Mouse (Mus musculus) heart, embryonic 14.5 days (tissue): ENCODE measurements around the gene Glp2r. TPM values are rescaled to one million over a fixed set of nuclear protein-coding genes. Genes with fewer than 3 reads are reported as not detected.

Experiments used
- ATAC-seq: fragments of 200-750 bp; cut with Nextera tagmentation; 2 replicates; pipeline ENCODE4 v1.8.0; 2017; ENCODE audit warnings: low read depth, moderate TSS enrichment; ENCODE audit not compliant: insufficient number of reproducible peaks, insufficient read depth, low FRiP score
- H3K27ac ChIP-seq, 2 experiments: fragments of 200-500 bp in 1 of 2; fragments of 300-500 bp in 1 of 2; sonication (generic) in 1 of 2; replicated peaks in 1 of 2; 2 replicates each; pipeline ENCODE4 v1.5.1; 2012 to 2014; ENCODE audit warnings: low read depth in 2 of 2, low read length in 2 of 2, control low read depth in 1 of 2, mild to moderate bottlenecking in 1 of 2, mixed read lengths in 1 of 2; ENCODE audit not compliant: control insufficient read depth in 1 of 2, insufficient read depth in 1 of 2
- H3K27me3 ChIP-seq: fragments of 300-500 bp; sonication (generic); 2 replicates; pipeline ENCODE4 v1.6.1; 2014; ENCODE audit warnings: mild to moderate bottlenecking, low read length, control low read depth; ENCODE audit not compliant: control insufficient read depth, insufficient read depth
- H3K36me3 ChIP-seq: fragments of 300-500 bp; sonication (generic); 2 replicates; pipeline ENCODE4 v1.6.1; 2014; ENCODE audit warnings: mild to moderate bottlenecking, control low read depth, low read length, mixed read lengths; ENCODE audit not compliant: control insufficient read depth, insufficient read depth
- H3K4me1 ChIP-seq, 2 experiments: fragments of 200-500 bp in 1 of 2; fragments of 300-500 bp in 1 of 2; sonication (generic) in 1 of 2; 2 replicates each; pipeline ENCODE4 v1.6.1; 2012 to 2014; ENCODE audit warnings: low read length in 2 of 2, control low read depth in 1 of 2, mixed read lengths in 1 of 2; ENCODE audit not compliant: control insufficient read depth in 2 of 2, insufficient read depth in 2 of 2
- H3K4me2 ChIP-seq: fragments of 300-500 bp; sonication (generic); 2 replicates; pipeline ENCODE4 v1.6.1; 2014; ENCODE audit warnings: mild to moderate bottlenecking, low read length
- H3K4me3 ChIP-seq, 2 experiments: fragments of 200-500 bp in 1 of 2; fragments of 300-500 bp in 1 of 2; sonication (generic) in 1 of 2; 2 replicates each; pipeline ENCODE4 v1.5.1; 2012 to 2014; ENCODE audit warnings: low read length in 2 of 2, mild to moderate bottlenecking in 2 of 2, control low read depth in 1 of 2, low read depth in 1 of 2, moderate library complexity in 1 of 2; ENCODE audit not compliant: control insufficient read depth in 1 of 2, insufficient read depth in 1 of 2
- H3K9ac ChIP-seq: fragments of 300-500 bp; sonication (generic); 2 replicates; pipeline ENCODE4 v1.6.1; 2014; ENCODE audit warnings: mild to moderate bottlenecking, low read length
- H3K9me3 ChIP-seq: fragments of 300-500 bp; sonication (generic); 2 replicates; pipeline ENCODE4 v1.6.1; 2016; ENCODE audit warnings: low read length, control low read depth; ENCODE audit not compliant: control insufficient read depth
- WGBS: fragments of 180-500 bp; shearing (Covaris S2); extraction: QIAGEN DNeasy Blood & Tissue Kit; methylation state at CpG from one replicate; pipeline ENCODE4 v1.1.7; 2014; 5-methylcytosine and 5-hydroxymethylcytosine counted together
- polyA plus RNA-seq: library from polyadenylated mRNA; unstranded; fragments of >200 nt; fragmentation: Nextera tagmentation; extraction: Ambion mirVana; gene quantifications from 2 replicates; pipeline ENCODE4 v1.2.1, GENCODE M21; 2014

Glp2r gene
- polyA plus RNA-seq, 1 experiment from 2014 or later: not detected

GRCm38 (mm10) chr11:67672140-67672539 is 98.8 kb downstream of the Glp2r start:
- Histone ChIP-seq H3K4me3 (no peak overlapping the region), H3K4me1 (peaks cover 21 to 34% of the 10 kb centered on the region in 2 experiments), H3K36me3 (0 out of 2 replicates have a peak, but pooled peaks cover 3% of the 10 kb centered on the region), H3K9me3 (no peaks in the 10 kb centered on the region), H3K27ac (peak overlapping the region; percentile 72 to 82), H3K9ac (peak overlapping the region; percentile 50; the same call in 1 of the 2 replicates), H3K4me2 (0 out of 2 replicates have a peak overlapping the region, but pooled peaks have one; percentile 33), H3K27me3 (no peaks in the 10 kb centered on the region)
- WGBS: 33% methylated on average over 5 of the region's 5 CpGs
- peak; percentile 46; the same call in 1 of the 2 replicates for ATAC-seq

- H3K27me3 ChIP-seq: no peaks in the 10 kb centered on the region
- H3K4me1 ChIP-seq: peaks cover 21 to 37% of the 10 kb centered on the region in 2 experiments
- no peaks in the 10 kb centered on the region for H3K9me3 ChIP-seq
- ATAC-seq: no peak
- WGBS: 92% methylated on average over 6 of the region's 6 CpGs
- no peaks in the 10 kb centered on the region for H3K36me3 ChIP-seq
- H3K27ac ChIP-seq: no peak overlapping the region
- no peak overlapping the region for H3K9ac ChIP-seq
- H3K4me3 ChIP-seq: no peak overlapping the region
- H3K4me2 ChIP-seq: no peak overlapping the region
Observed at GRCm38 (mm10) chr11:67670031-67670430, 100.9 kb downstream of the Glp2r start.

- Histone ChIP-seq H3K36me3 (peaks cover under 1% of the 10 kb centered on the region; the same call in 1 of the 2 replicates), H3K4me3 (no peak overlapping the region), H3K27me3 (no peaks in the 10 kb centered on the region), H3K4me1 (peaks cover 21 to 37% of the 10 kb centered on the region in 2 experiments), H3K4me2 (no peak overlapping the region), H3K9me3 (no peaks in the 10 kb centered on the region), H3K9ac (no peak overlapping the region), H3K27ac (peak overlapping the region in 1 of 2 experiments; percentile 80; a peak in 1 of 4 replicates)
- WGBS: 85% methylated on average over 3 of the region's 3 CpGs
- no peak for ATAC-seq
Observed at GRCm38 (mm10) chr11:67668460-67669007, 102.4 kb downstream of the Glp2r start.

GRCm38 (mm10) chr11:67667531-67668332 is 103.2 kb downstream of the Glp2r start:
- Histone ChIP-seq H3K4me1 (peaks cover 18 to 33% of the 10 kb centered on the region in 2 experiments), H3K4me2 (no peak overlapping the region), H3K27me3 (no peaks in the 10 kb centered on the region), H3K9me3 (no peaks in the 10 kb centered on the region), H3K27ac (peak overlapping the region; percentile 68 to 80), H3K9ac (0 out of 2 replicates have a peak overlapping the region, but pooled peaks have one; percentile 8), H3K36me3 (peaks cover 3% of the 10 kb centered on the region; the same call in 1 of the 2 replicates), H3K4me3 (no peak overlapping the region)
- WGBS: 55% methylated on average over 13 of the region's 13 CpGs
- peak; percentile 77 for ATAC-seq

GRCm38 (mm10) chr11:67666129-67666528 is 104.8 kb downstream of the Glp2r start:
- Histone ChIP-seq H3K9me3 (no peaks in the 10 kb centered on the region), H3K4me2 (no peak overlapping the region), H3K4me1 (peaks cover 8 to 21% of the 10 kb centered on the region in 2 experiments), H3K27ac (no peak overlapping the region), H3K4me3 (no peak overlapping the region), H3K27me3 (no peaks in the 10 kb centered on the region), H3K9ac (no peak overlapping the region), H3K36me3 (peaks cover 7% of the 10 kb centered on the region; the same call in 1 of the 2 replicates)
- no peak for ATAC-seq
- WGBS: 76% methylated on average over 5 of the region's 5 CpGs

GRCm38 (mm10) chr11:67664918-67665317 is 106.0 kb downstream of the Glp2r start:
- Histone ChIP-seq H3K27me3 (no peaks in the 10 kb centered on the region), H3K36me3 (peaks cover 7% of the 10 kb centered on the region; the same call in 1 of the 2 replicates), H3K9ac (no peak overlapping the region), H3K9me3 (no peaks in the 10 kb centered on the region), H3K4me2 (no peak overlapping the region), H3K4me1 (peaks cover 8 to 21% of the 10 kb centered on the region in 2 experiments), H3K27ac (no peak overlapping the region), H3K4me3 (no peak overlapping the region)
- 78% methylated on average over 6 of the region's 6 CpGs for WGBS
- ATAC-seq: no peak

- 86% methylated on average over 3 of the region's 3 CpGs for WGBS
- Histone ChIP-seq H3K9ac (no peak overlapping the region), H3K36me3 (peaks cover 7% of the 10 kb centered on the region; the same call in 1 of the 2 replicates), H3K4me1 (peaks cover 8 to 21% of the 10 kb centered on the region in 2 experiments), H3K27me3 (no peaks in the 10 kb centered on the region), H3K4me3 (no peak overlapping the region), H3K4me2 (no peak overlapping the region), H3K9me3 (no peaks in the 10 kb centered on the region), H3K27ac (no peak overlapping the region)
- ATAC-seq: no peak
Observed at GRCm38 (mm10) chr11:67664261-67664660, 106.7 kb downstream of the Glp2r start.
